Mouse (Mus musculus) spleen, adult 18-20 months (tissue): ENCODE data around the gene Eif4b.

Experiments used
- DNase-seq, 2 experiments: peaks; one replicate each; pipeline ENCODE4 v3.0.0; 2022; ENCODE audit warnings: mixed read lengths in 2 of 2

Gene Eif4b

DNA sequence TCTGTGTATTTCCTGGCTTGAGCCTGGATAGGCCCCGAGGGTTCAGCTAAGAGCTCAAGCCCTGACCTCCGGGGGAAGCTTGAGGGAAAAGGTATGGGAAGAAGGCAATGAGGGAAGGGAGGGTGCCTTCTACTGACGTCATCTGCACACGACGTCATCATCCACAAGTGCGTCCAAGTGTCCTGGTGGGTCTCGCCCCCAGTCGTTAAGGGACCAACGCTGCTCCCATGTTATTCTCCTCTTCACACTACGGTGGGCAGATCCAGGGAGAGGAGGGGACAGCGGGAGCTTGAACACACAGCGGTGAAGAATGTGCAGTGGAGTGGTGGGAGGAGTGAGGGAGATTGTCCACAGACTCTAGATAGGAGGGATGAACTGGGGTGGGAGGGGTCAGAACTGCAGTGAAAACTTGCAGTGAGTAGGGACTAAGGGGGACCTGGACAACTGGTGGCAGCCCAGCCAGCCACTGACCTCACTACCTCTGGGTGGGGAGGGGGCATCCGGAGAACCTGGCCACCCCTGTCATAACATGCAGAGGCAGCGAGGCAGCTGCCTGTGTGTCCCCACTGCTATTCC lies 29.9 kb downstream of the Eif4b start:
- DNase-seq: no peak

DNA sequence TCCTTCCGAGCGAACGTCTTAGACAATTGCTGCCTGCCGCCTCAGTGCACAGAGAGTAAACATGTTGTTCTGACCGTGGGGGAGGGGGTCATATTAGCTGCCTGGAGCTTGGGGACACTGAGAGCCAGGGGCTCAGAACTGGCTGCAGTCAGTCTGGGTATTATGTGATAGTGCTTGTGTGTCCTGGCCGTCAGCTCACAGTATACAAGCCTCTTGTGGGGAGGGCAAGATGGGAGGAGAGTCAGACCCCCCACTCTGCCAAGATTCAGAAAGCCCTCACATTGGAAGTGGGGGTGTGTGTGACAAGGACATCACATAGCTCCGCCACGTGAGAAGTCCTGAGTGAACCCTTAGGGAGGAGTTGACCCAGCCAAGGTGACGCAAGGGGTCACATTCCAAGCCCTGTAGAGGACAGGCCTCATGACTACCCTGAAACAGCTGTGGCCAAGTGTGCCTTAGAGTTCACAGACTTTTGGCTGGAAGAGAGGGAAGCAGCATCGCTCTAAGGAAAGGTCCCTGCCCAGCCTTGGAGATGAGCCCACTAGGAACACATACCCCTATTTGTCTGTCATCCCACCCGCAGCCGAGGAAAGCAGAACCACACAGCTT lies 30.5 kb downstream of the Eif4b start:
- peak in 1 of 2 experiments; percentile 25 for DNase-seq

GRCm38 (mm10) chr15:102105360-102105759 lies 31.8 kb downstream of the Eif4b start:
- no peak for DNase-seq

GRCm38 (mm10) chr15:102105764-102106730 lies 32.5 kb downstream of the Eif4b start:
- DNase-seq: peak in 1 of 2 experiments; percentile 31

DNA sequence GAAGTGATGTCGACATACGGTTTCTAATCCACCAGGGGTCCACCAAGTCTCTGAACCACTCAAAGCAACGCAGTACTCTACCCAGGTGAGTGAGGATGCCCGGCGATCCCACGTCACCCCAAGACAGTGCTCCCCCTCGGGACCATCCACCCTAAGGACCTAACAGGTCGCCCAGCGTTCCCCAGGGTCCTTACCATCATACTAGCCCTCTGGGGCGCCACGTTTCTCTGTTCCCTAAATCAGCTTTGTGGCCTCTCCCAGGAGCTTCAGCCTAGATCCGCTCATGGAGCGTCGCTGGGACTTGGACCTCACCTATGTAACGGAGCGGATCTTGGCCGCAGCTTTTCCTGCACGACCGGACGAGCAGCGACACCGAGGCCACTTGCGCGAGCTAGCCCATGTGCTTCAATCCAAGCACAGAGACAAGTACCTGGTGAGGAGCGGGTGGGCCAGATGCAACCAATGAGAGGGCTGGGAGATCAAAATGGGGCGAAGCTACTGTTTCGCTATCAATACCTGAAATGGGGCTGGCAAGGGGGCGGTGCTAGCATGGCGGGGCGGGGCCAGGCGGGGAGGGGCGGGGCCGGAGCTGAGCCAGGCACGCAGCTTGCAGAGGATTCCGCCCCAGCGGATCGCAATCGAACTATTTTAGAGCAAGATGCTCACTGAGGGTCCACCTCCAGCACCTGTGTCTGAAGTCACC lies 33.3 kb downstream of the Eif4b start:
- DNase-seq: no peak

- DNase-seq: peak in 1 of 2 experiments; percentile 73
Measured at GRCm38 (mm10) chr15:102107689-102108573, 34.4 kb downstream of the Eif4b start.

DNA sequence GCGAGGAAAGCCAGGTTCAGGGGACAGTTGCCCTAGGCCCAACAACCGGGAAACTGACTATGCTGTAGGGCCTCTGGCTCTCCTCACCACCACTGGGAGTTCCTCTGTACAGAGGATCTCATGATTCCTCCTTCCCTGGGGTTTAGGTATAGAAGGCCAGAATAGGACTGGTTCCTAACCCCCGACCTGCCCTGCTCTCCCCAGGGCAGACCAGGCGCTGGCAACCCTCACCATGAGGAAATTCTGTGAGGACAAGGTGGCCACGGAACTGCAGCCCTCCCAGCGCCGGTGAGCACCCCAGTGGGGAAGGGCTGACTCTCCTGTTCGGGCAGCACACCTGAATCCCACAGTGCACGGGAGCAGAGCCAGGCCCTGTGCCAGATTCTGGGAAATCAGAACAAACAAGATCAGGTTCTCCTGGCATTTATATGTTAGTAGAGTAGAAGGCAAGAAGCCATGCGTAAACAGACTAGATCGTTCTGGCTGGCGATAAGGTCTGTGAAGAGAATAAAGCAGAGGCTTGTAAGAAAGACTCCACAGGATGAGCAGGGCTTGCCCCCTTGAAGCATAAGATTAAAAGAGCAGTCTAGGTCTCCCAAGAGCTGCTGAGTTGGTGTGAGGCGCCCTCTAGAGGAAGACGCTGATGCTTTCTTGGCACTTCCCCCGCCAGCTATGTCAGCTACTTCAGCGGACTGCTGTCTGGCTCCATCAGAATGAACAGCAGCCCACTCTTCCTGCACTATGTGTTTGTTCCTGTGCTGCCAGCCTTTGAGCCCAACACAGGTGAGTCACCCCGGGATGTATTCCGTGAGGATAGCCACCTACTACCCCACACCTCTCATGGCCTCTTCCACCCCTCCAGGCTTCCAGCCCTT lies 35.3 kb downstream of the Eif4b start:
- DNase-seq: peak; percentile 41 to 68

GRCm38 (mm10) chr15:102110271-102110670 lies 36.7 kb downstream of the Eif4b start:
- no peak for DNase-seq

DNA sequence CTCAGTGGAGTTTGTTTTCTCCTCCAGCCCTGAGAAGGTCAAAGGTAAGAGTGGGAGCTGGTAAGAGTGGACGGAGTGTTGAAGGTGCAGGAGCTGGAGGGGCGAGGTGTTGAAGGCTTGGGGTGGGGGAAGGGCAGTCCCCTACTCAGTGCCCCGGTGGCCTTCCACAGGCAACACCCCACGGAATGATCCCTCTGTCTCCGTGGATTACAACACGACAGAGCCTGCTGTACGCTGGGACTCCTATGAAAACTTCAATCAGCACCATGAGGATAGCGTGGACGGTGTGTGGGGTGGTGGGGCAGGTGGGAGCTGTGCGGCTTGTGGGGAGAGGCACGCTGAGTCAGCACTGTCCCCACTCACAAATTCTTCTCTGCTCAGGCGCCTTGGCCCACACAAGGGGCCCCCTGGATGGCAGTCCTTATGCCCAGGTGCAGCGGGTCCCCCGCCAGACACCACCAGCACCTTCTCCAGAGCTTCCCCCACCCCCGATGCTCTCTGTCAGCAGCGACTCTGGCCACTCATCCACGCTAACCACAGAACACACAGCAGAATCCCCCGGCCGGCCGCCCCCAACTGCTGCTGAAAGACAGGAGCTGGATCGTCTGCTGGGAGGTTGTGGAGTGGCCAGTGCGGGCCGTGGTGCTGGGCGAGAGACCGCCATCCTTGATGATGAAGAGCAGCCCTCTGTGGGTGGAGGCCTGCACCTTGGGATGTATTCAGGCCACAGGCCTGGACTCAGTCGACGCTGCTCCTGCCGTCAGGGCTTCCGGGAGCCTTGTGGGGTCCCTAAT lies 37.3 kb downstream of the Eif4b start:
- DNase-seq: no peak

- no peak for DNase-seq
Measured at GRCm38 (mm10) chr15:102111495-102111829, 37.9 kb downstream of the Eif4b start.

DNA sequence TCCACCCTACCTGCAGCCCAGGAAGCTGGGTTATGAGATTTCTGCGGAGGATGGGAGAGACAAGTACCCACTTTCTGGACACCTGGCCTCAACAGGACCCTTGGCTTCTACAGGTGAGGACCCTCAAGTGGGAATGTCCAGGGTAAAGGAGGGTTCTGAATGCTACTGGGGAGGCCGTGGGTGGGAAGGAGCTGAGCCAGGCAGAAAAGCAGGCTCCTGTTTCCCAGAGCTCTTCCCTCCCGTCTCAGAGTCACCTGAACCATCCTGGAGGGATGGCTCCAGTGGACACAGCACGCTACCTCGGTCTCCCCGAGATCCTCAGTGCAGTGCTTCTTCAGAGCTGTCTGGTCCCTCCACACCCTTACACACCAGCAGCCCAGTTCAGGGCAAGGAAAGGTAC lies 38.6 kb downstream of the Eif4b start:
- no peak for DNase-seq

GRCm38 (mm10) chr15:102112827-102113226 lies 39.3 kb downstream of the Eif4b start:
- DNase-seq: no peak

DNA sequence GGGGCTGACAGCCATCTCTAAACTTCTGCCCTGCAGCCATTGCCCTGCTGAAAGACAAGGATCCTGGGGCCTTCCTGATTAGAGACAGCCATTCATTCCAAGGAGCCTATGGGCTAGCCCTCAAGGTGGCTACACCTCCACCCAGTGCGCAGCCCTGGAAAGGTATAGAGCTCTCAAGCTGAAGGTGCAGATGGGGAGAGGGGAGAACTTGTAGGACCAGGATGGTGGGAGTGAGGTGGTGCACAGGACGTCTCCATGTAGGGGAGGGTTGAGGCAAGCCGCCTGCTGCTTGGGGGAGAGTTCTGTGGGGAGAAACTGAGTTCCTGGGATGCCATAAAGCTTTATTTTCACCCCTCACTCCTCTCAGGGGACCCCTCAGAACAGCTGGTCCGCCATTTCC lies 40.1 kb downstream of the Eif4b start:
- DNase-seq: no peak

DNA sequence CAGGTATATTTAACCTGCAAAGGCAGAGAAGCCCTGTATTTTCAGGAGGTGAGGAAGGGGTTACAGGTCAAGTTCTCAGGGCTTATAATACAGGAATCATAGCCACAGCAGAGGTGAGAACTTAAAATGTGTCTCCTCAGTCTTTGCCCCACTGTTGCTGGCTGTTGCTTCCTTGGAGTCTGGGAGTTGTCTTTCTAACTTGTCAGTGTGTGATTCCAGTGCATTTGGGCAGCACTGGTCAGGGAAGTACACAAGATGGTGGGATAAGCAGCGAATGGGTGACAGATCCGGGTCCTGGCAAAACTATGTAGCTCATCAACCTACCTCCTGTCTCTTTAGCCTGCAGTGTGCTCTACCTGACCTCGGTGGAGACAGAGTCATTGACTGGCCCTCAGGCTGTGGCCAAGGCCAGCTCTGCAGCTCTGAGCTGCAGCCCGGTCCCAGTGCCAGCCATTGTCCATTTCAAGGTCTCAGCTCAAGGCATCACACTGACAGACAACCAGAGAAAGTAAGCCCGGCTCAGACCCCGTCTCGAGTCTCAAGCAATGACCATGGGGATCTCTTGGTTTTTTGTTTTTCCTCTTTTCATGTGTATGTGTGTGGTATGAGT lies 41.2 kb downstream of the Eif4b start:
- no peak for DNase-seq

GRCm38 (mm10) chr15:102115731-102116231 lies 42.2 kb downstream of the Eif4b start:
- no peak for DNase-seq

GRCm38 (mm10) chr15:102116753-102117415 lies 43.3 kb downstream of the Eif4b start:
- no peak for DNase-seq

GRCm38 (mm10) chr15:102117461-102118443 lies 44.2 kb downstream of the Eif4b start:
- DNase-seq: no peak

- no peak for DNase-seq
Measured at GRCm38 (mm10) chr15:102118591-102118990, 45.0 kb downstream of the Eif4b start.
